Mouse (Mus musculus) cortical plate, adult 2 months (tissue): ENCODE results near the gene Oxct1.

Experiments used
- CTCF ChIP-seq: fragments of 200-500 bp; IDR thresholded peaks from 2 replicates; pipeline ENCODE4 v1.5.1; 2011; ENCODE audit warnings: mild to moderate bottlenecking, control low read depth, low read length; ENCODE audit not compliant: insufficient read depth; ENCODE audit errors: extremely low read depth
- POLR2A ChIP-seq: fragments of 200-500 bp; IDR thresholded peaks from 2 replicates; pipeline ENCODE4 v1.6.1; 2011; ENCODE audit warnings: mild to moderate bottlenecking, low read length, control low read depth; ENCODE audit not compliant: insufficient read depth; ENCODE audit errors: extremely low read depth

GRCm38 (mm10) chr15:4067273-4067990 lies 41.2 kb downstream of the Oxct1 start:
- no peak for TF ChIP-seq CTCF
- TF ChIP-seq POLR2A: no peak
